Mouse (Mus musculus) hindbrain, embryonic 14.5 days (tissue): ENCODE measurements around the gene Olfr1099. TPM values are rescaled to one million over a fixed set of nuclear protein-coding genes. Genes with fewer than 3 reads are reported as not detected.

Experiments
- ATAC-seq: fragments of 200-750 bp; cut with Nextera tagmentation; 2 replicates; pipeline ENCODE4 v1.8.0; 2017; ENCODE audit warnings: moderate number of reproducible peaks, mild to moderate bottlenecking, moderate TSS enrichment, moderate library complexity; ENCODE audit not compliant: low FRiP score
- DNase-seq: peaks from one replicate; pipeline ENCODE4 v3.0.0-alpha.2; 2015; ENCODE audit warnings: low spot score
- H3K27ac ChIP-seq: fragments of 300-500 bp; sonication (generic); 2 replicates; pipeline ENCODE4 v1.5.1; 2014; ENCODE audit warnings: mild to moderate bottlenecking, moderate library complexity
- H3K27me3 ChIP-seq: fragments of 300-500 bp; sonication (generic); 2 replicates; pipeline ENCODE4 v1.6.1; 2014; ENCODE audit warnings: mild to moderate bottlenecking, low read length, mixed read lengths; ENCODE audit not compliant: control insufficient read depth, insufficient read depth
- H3K36me3 ChIP-seq: fragments of 300-500 bp; sonication (generic); replicated peaks from 2 replicates; pipeline ENCODE4 v1.6.1; 2014; ENCODE audit not compliant: control insufficient read depth, insufficient read depth
- H3K4me1 ChIP-seq: fragments of 300-500 bp; sonication (generic); replicated peaks from 2 replicates; pipeline ENCODE4 v1.6.1; 2014; ENCODE audit warnings: antibody characterized with exemption, low read length, mixed read lengths; ENCODE audit not compliant: control insufficient read depth, insufficient read depth
- H3K4me2 ChIP-seq: fragments of 300-500 bp; sonication (generic); replicated peaks from 2 replicates; pipeline ENCODE4 v1.6.1; 2014; ENCODE audit warnings: mild to moderate bottlenecking, moderate library complexity
- H3K4me3 ChIP-seq: fragments of 300-500 bp; sonication (generic); replicated peaks from 2 replicates; pipeline ENCODE4 v1.5.1; 2014; ENCODE audit warnings: mild to moderate bottlenecking, low read length
- H3K9ac ChIP-seq: fragments of 300-500 bp; sonication (generic); 2 replicates; pipeline ENCODE4 v1.6.1; 2014
- H3K9me3 ChIP-seq: fragments of 300-500 bp; sonication (generic); 2 replicates; pipeline ENCODE4 v1.6.1; 2016; ENCODE audit warnings: low read length; ENCODE audit not compliant: control insufficient read depth
- WGBS: fragments of 180-500 bp; shearing (Covaris S2); extraction: QIAGEN DNeasy Blood & Tissue Kit; methylation state at CpG from one replicate; pipeline ENCODE4 v1.1.7; 2014; 5-methylcytosine and 5-hydroxymethylcytosine counted together
- polyA plus RNA-seq: library from polyadenylated mRNA; unstranded; fragments of >200 nt; fragmentation: Nextera tagmentation; extraction: Ambion mirVana; gene quantifications from 2 replicates; pipeline ENCODE4 v1.2.1, GENCODE M21; 2014

Olfr1099 gene
- polyA plus RNA-seq: not detected in 2 replicates

GRCm38 (mm10) chr2:86960593-86960992 lies at the start of gene Olfr1099:
Olfr1099 (minus strand) TSS chr2:86960693.
- Histone ChIP-seq H3K4me3 (no peak within 1 kb of the TSS), H3K27me3 (no peaks in the 10 kb centered on the region), H3K4me1 (no peaks in the 10 kb centered on the region), H3K9ac (no peak within 1 kb of the TSS), H3K9me3 (no peaks in the 10 kb centered on the region), H3K27ac (no peak within 1 kb of the TSS), H3K36me3 (no peaks in the 10 kb centered on the region), H3K4me2 (no peak within 1 kb of the TSS)
- WGBS: 89% methylated on average over 1 of the region's 1 CpGs
- DNase-seq (no peak), ATAC-seq (no peak)

DNA sequence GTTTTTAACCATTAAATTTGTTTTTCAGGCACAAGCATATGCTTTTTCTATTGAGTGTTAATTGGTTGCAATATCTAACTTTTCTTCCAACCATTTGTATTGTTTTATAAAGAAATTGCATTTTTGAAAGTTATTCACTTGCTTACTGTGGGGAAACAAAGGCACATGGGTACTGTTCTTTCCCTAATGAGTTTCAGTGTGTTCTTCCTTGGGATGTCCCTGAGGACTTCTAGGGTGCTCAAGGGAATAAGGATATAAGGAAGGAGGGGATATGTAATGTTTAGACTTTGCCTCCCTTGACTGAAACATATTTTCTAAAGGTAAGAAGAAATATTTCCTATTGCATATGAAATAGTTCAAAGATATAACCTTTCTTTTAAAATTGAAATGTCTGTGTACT lies 37.6 kb upstream of the Olfr1099 start, which contains the start of gene Olfr1102:
Olfr1102 (plus strand) TSS at position 301 of the 400 bp plus-strand sequence.
- Histone ChIP-seq H3K4me3 (no peak within 1 kb of the TSS), H3K27ac (no peak within 1 kb of the TSS), H3K27me3 (no peaks in the 10 kb centered on the region), H3K4me2 (no peak within 1 kb of the TSS), H3K9ac (no peak within 1 kb of the TSS), H3K36me3 (no peaks in the 10 kb centered on the region), H3K9me3 (no peaks in the 10 kb centered on the region), H3K4me1 (no peaks in the 10 kb centered on the region)
- ATAC-seq (no peak), DNase-seq (no peak)

DNA sequence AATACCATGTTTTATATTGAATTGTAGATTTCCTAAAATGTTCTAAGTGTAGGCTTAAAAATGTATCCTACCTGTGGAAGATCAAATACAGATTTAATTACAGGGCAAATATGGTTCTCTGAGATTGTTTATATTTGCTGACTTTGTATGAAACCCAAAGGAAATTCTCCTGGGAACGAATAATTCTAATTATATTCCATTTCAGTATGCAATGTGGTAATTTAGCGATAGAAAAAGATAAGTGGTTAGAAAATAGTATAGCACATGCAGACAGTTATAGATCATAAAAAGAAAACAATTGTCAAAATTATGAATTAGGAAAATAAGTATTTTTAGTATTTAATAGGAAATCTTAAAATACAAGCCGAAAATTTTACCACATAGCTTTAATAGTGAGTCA lies 30.6 kb upstream of the Olfr1099 start, which contains the start of gene Olfr1101:
Olfr1101 (minus strand) TSS at position 101 of the 400 bp plus-strand sequence.
- 87% methylated on average over 3 of the region's 3 CpGs for WGBS
- ATAC-seq: no peak
- no peak within 1 kb of the TSS for H3K27ac ChIP-seq

DNA sequence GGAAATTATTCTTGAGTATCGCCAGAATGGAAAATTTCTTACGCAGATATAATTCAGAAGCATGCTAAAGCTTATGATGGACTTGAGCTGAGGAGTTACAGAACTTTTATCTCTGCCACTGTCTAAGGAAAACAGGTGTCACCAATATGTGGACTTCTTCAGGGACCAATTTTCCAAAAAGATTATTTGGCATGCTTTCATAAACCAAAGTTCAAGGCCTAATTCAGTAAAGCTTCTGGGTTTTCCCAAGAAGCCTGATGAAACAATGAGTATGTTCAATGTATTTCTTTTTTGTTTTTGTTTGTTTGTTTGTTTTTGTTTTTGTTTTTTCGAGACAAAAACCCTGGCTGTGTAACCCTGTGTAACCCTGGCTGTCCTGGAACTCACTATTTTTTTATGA lies 19.4 kb upstream of the Olfr1099 start, which contains the start of gene Olfr1100:
Olfr1100 (minus strand) TSS at position 101 of the 400 bp plus-strand sequence.
- no peak within 1 kb of the TSS for H3K9ac ChIP-seq
- no peak within 1 kb of the TSS for H3K4me2 ChIP-seq
- no peak within 1 kb of the TSS for H3K4me3 ChIP-seq
- H3K27ac ChIP-seq: no peak within 1 kb of the TSS
- H3K9me3 ChIP-seq: no peaks in the 10 kb centered on the region
- H3K36me3 ChIP-seq: no peaks in the 10 kb centered on the region
- ATAC-seq: no peak
- no peak for DNase-seq
- WGBS: 87% methylated on average over 3 of the region's 3 CpGs
- no peaks in the 10 kb centered on the region for H3K4me1 ChIP-seq
- no peaks in the 10 kb centered on the region for H3K27me3 ChIP-seq

More for the DNA sequence above, 30.6 kb upstream of the Olfr1099 start, which contains the start of gene Olfr1101:
- DNase-seq: no peak
- no peak within 1 kb of the TSS for H3K4me2 ChIP-seq
- H3K9ac ChIP-seq: no peak within 1 kb of the TSS
- no peaks in the 10 kb centered on the region for H3K4me1 ChIP-seq
- H3K4me3 ChIP-seq: no peak within 1 kb of the TSS
- no peaks in the 10 kb centered on the region for H3K36me3 ChIP-seq
- no peaks in the 10 kb centered on the region for H3K27me3 ChIP-seq
- H3K9me3 ChIP-seq: no peaks in the 10 kb centered on the region

DNA sequence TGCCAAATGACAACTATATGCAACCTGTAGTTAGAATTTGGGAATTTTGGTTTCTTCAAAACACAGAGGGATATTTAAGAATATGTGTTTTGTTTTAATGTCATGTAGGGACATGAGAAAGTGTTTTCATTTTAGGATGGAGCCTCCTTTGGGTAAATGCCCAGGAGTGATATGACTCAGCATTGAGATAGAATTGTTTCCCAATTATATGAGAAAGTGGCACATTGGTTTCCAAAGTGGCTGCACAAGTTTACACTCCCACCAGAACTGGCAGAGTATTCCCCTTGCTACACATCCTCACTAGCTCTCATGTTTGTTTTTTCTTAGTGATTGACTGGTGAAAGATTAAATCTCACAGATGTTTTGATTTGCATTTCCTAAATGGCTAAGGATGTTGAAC lies 33.9 kb downstream of the Olfr1099 start:
- Histone ChIP-seq H3K27ac (no peak overlapping the region), H3K4me1 (no peaks in the 10 kb centered on the region), H3K4me3 (no peak overlapping the region), H3K4me2 (no peak overlapping the region), H3K9me3 (no peaks in the 10 kb centered on the region), H3K27me3 (no peaks in the 10 kb centered on the region), H3K9ac (no peak overlapping the region), H3K36me3 (no peaks in the 10 kb centered on the region)
- no peak for DNase-seq
- ATAC-seq: no peak

DNA sequence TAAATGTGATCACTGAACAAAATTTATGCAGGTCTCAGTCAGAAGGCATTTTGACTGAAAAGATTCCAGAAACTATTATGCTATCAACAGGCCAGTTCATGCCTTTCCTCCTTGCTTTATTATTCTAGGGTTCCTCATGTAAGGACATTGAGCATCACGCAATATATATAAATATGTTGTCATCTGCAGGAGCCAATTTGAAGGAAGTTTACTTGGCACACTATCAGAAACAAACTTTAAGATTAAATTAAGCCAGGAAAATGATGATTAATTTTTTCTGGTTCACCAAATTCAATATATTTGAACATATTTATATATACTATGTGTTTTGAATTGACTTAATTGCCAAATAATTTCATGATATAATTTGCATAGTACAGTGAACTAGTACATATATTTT lies 36.0 kb downstream of the Olfr1099 start, which contains the start of gene Olfr1098:
Olfr1098 (minus strand) TSS at position 101 of the 400 bp plus-strand sequence.
- H3K9ac ChIP-seq: no peak within 1 kb of the TSS
- ATAC-seq (no peak), DNase-seq (no peak)

GRCm38 (mm10) chr2:86905647-86906046 lies 54.8 kb downstream of the Olfr1099 start:
- no peaks in the 10 kb centered on the region for H3K4me1 ChIP-seq
- ATAC-seq: no peak
- WGBS: 89% methylated on average over 2 of the region's 2 CpGs

More for the DNA sequence above, 36.0 kb downstream of the Olfr1099 start, which contains the start of gene Olfr1098:
- 95% methylated on average over 1 of the region's 1 CpGs for WGBS
- H3K4me1 ChIP-seq: no peaks in the 10 kb centered on the region
- H3K9me3 ChIP-seq: no peaks in the 10 kb centered on the region
- no peak within 1 kb of the TSS for H3K4me2 ChIP-seq
- H3K36me3 ChIP-seq: no peaks in the 10 kb centered on the region
- no peaks in the 10 kb centered on the region for H3K27me3 ChIP-seq
- no peak within 1 kb of the TSS for H3K27ac ChIP-seq
- H3K4me3 ChIP-seq: no peak within 1 kb of the TSS

More at GRCm38 (mm10) chr2:86905647-86906046, 54.8 kb downstream of the Olfr1099 start:
- Histone ChIP-seq H3K9me3 (no peaks in the 10 kb centered on the region), H3K9ac (no peak overlapping the region), H3K27ac (no peak overlapping the region), H3K36me3 (no peaks in the 10 kb centered on the region), H3K4me3 (no peak overlapping the region), H3K27me3 (no peaks in the 10 kb centered on the region), H3K4me2 (no peak overlapping the region)
- DNase-seq: no peak

Other genes starting within 250 kb of the Olfr1099 start
- not detected in 2 replicates for gene Olfr1089, start 227.0 kb downstream of the Olfr1099 start, polyA plus RNA-seq
- not detected in 2 replicates for gene Olfr1090, start 201.7 kb downstream of the Olfr1099 start, polyA plus RNA-seq
- not detected in 2 replicates for gene Olfr1093, start 178.2 kb downstream of the Olfr1099 start, polyA plus RNA-seq
- gene Olfr141, start 150.7 kb downstream of the Olfr1099 start, polyA plus RNA-seq: not detected in 2 replicates
- not detected in 2 replicates for gene Olfr1094, start 136.0 kb downstream of the Olfr1099 start, polyA plus RNA-seq
- not detected in 2 replicates for gene Olfr1095, start 109.0 kb downstream of the Olfr1099 start, polyA plus RNA-seq
- gene Gm13723, start 85.9 kb downstream of the Olfr1099 start, polyA plus RNA-seq: not detected in 2 replicates
- not detected in 2 replicates for gene Olfr1097, start 68.5 kb downstream of the Olfr1099 start, polyA plus RNA-seq
- not detected in 2 replicates for gene Olfr1098, start 36.1 kb downstream of the Olfr1099 start, polyA plus RNA-seq
- not detected in 2 replicates for gene Olfr1100, start 19.3 kb upstream of the Olfr1099 start, polyA plus RNA-seq
- not detected in 2 replicates for gene Olfr1101, start 30.5 kb upstream of the Olfr1099 start, polyA plus RNA-seq
- not detected in 2 replicates for gene Olfr1102, start 37.7 kb upstream of the Olfr1099 start, polyA plus RNA-seq
- not detected in 2 replicates for gene Olfr1104, start 66.4 kb upstream of the Olfr1099 start, polyA plus RNA-seq
- gene Olfr1105, start 75.8 kb upstream of the Olfr1099 start, polyA plus RNA-seq: not detected in 2 replicates
- gene Olfr1106, start 91.6 kb upstream of the Olfr1099 start, polyA plus RNA-seq: not detected in 2 replicates
- gene Olfr1107, start 115.1 kb upstream of the Olfr1099 start, polyA plus RNA-seq: not detected in 2 replicates
- not detected in 2 replicates for gene Olfr1109, start 135.3 kb upstream of the Olfr1099 start, polyA plus RNA-seq
- not detected in 2 replicates for gene Olfr259, start 153.9 kb upstream of the Olfr1099 start, polyA plus RNA-seq
- gene Olfr1110, start 179.6 kb upstream of the Olfr1099 start, polyA plus RNA-seq: not detected in 2 replicates
- not detected in 2 replicates for gene Olfr1111, start 191.9 kb upstream of the Olfr1099 start, polyA plus RNA-seq
- gene Olfr1112, start 227.1 kb upstream of the Olfr1099 start, polyA plus RNA-seq: not detected in 2 replicates
- gene Olfr1113, start 248.3 kb upstream of the Olfr1099 start, polyA plus RNA-seq: not detected in 2 replicates